Mouse (Mus musculus) cerebellum, postnatal 4 days (tissue): Measurements from ENCODE around the gene Slc8a1.

ENCODE experiments used
- DNase-seq, 2 experiments: peaks; one replicate each; pipeline ENCODE4 v3.0.0; 2022; ENCODE audit warnings: low spot score in 2 of 2, mixed read lengths in 1 of 2

Slc8a1 gene

GRCm38 (mm10) chr17:81738311-81738755 lies at the start of gene Slc8a1:
Gene Slc8a1 (minus strand): TSS chr17:81738377.
- no peak for DNase-seq

GRCm38 (mm10) chr17:81787350-81787749 lies 49.2 kb upstream of the Slc8a1 start:
- DNase-seq = peak in 1 of 2 experiments; percentile 50

DNA sequence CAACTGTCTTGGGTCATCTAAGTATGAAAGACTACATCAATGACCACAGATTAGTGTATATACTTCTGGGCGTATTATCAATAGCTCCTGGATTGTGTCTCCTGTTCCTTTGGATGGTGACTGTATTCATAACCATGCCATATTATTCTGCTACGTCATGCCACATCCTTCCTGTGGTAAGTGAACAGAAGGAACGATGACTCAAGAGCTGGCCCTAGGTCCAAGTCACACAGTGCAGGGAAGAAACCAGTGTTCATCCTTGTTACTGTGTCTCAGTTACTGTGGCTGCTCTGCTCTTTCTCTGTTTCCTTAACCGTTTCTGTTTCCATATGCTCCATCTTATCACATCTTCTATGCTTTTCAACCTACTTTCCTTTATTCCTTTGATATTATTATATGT lies 44.1 kb upstream of the Slc8a1 start:
- no peak for DNase-seq

- DNase-seq = no peak
Measured at GRCm38 (mm10) chr17:81781491-81781890, 43.3 kb upstream of the Slc8a1 start.

DNA sequence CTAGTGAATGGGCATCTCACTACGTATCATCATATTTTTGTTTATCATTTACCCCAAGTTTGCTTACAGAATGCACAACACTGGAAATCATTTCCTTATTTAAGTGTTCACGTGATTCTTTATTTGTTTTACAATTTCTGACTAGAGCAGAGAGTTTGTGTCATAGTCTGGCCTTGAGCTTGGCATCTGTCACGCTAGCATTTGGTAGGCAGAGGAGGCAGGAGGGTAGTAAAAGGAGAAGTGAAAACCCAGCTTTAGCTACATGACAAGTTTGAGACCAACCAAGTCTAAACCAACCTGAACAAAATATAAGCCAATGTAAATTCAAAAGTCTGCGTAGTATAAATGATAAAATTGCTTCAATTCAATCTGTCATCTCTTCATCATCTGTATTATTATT lies 41.7 kb upstream of the Slc8a1 start:
- DNase-seq = no peak

DNA sequence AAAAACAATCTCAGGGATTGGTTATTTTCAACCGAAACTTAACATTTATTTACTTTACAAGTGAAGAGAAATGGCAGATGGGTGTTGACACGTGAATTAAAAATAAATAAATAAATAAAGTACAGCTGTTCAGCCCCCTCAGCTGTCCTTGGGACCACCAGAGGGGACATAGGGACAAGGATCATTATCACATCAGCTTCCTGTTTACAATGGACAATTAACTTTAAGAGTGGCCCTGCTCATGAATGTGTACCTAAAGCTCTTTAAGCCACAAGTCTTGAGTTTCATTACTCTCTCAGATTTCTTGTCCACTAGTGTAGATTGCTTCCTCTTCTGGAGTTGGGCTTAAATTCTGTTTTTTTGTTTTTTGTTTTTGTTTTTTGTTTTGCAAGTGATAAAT lies 12.5 kb upstream of the Slc8a1 start:
- DNase-seq = no peak

DNA sequence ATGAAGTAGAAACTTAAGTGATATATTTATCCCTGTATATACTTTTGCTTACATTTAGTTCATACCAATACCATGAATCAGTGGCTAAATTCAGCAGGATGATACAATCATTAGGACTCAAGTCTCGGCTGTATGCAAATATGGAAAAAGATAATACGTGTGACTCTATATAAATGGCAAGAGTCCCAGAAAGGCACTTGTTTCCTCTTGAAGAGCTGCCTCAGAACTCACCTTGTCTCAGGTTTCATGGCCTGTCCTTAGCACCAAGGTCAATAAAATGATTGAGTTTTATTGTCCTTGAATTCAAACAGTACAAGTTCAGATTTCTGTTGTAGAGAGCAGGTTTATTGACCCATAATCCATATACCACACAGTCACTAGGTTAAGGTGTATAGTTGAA lies 4.9 kb upstream of the Slc8a1 start:
- DNase-seq = no peak

- no peak for DNase-seq
Measured at GRCm38 (mm10) chr17:81740576-81740975, 2.4 kb upstream of the Slc8a1 start.

- DNase-seq = no peak
Measured at GRCm38 (mm10) chr17:81737779-81738178, 398 bp downstream of the Slc8a1 start.

DNA sequence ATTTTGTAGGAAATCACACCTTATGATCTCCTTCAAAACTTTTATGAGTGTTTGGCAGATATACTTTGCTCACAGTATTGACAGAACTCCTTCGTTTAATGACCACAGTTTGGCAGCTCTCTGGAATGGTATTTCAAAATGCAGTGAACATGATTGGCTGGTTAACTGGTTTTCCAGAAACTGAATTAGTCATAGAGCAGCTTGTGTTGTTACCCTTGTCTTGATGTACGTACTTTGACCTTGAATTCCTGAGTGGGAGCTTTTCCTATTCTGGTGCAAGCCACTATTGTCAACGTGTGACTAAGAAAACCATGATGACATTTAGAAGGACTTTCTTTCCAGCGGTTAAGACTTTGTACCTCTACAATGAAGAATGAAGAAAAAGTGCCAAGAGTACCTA lies 868 bp downstream of the Slc8a1 start:
- DNase-seq = no peak

- no peak for DNase-seq
Measured at GRCm38 (mm10) chr17:81735583-81735982, 2.6 kb downstream of the Slc8a1 start.

GRCm38 (mm10) chr17:81729891-81730290 lies 8.3 kb downstream of the Slc8a1 start:
- DNase-seq = no peak

- no peak for DNase-seq
Measured at GRCm38 (mm10) chr17:81712273-81712751, 25.9 kb downstream of the Slc8a1 start.

GRCm38 (mm10) chr17:81704761-81705160 lies 33.4 kb downstream of the Slc8a1 start:
- no peak for DNase-seq

- no peak for DNase-seq
Measured at GRCm38 (mm10) chr17:81703258-81703657, 34.9 kb downstream of the Slc8a1 start.

DNA sequence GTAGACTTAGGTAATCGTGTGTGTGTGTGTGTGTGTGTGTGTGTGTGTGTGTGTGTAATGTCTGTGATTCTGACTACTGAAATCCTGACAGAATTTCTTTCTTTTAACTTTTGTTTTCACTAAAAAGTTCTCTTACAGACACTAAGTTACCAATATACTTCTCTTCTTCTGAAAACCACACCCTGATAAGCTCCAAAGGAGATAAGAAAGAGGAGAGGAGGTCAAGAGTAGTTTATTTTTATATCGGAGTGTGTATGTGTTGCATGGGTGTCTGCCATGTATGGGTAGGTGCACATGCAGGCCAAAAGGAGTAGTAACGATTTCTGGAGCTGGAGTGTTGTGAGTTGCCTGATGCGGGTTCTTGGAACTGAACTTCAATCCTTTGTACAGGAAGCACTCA lies 36.5 kb downstream of the Slc8a1 start:
- DNase-seq = no peak

GRCm38 (mm10) chr17:81698789-81699188 lies 39.4 kb downstream of the Slc8a1 start:
- DNase-seq = no peak

DNA sequence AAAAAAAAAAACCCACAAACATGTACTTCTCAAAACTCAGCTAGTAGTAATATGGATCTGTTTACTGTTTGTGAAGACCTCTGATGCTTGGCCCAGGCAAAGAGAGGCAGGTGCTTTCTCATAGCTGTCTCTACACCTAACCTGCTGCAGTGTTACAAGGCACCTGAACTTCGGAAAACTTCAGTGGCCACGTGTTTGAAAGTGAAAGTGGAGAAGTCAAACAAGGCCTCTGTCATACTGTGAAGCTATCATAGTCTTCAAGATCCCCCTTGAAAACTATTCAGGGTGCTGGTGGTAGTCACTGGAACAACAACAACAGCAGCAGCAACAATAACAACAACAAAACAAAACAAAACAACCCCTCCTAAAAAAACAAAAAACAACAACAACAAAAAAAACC lies 40.5 kb downstream of the Slc8a1 start:
- DNase-seq = no peak

GRCm38 (mm10) chr17:81694977-81695376 lies 43.2 kb downstream of the Slc8a1 start:
- no peak for DNase-seq

GRCm38 (mm10) chr17:81679616-81680015 lies 58.6 kb downstream of the Slc8a1 start:
- no peak for DNase-seq

- no peak for DNase-seq
Measured at GRCm38 (mm10) chr17:81677450-81677849, 60.7 kb downstream of the Slc8a1 start.

DNA sequence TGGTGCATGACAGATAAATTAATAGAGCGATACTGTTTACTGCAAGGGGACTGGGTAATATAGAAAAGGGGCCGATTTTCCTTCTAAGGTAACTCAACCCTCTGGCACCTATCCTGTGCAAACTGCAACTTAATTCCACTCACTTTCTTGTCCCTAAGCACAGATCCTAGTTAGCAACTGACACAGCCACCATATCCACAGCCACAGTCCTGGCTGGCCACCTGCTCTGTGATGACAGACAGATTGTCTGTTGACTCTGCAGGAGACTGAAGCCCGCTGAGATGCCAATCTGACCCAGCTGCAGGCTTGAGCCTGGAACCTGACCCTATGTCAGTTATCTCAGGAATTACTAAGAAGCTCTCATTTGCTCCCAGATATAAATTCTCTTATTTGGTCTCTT lies 62.0 kb downstream of the Slc8a1 start:
- no peak for DNase-seq

DNA sequence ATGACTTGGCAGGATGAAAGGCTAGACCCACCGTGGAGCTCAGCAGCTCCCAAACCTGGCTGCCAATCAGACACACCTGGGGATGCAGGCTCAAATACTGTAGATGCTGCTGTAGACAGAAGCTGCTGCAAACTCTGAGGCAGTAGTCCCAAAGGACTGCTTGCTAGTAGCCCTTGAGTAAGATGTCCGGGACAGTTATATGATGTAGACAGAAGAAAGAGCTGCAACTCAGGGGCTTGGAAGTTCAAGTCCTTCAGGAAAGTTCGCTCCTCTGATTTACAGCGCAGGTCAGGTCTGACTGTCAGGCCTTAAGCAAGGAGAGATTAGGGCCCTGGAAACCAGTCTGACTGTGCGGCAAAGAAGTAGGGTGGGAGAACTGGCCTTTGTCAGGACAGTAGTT lies 66.9 kb downstream of the Slc8a1 start:
- no peak for DNase-seq
